13 mouse cellular contexts compared by ENCODE assay signal in genomic region chr19:56378554-56379172, GRCm38 (mm10). TPM values are rescaled to one million over a fixed set of nuclear protein-coding genes. Genes with fewer than 3 reads are reported as not detected.
DNase-seq lines count a peak whose midpoint lies in the region; ATAC-seq and TF ChIP-seq lines count a peak whose summit lies in the region.
"Had no signal": no experiment of that assay in that cellular context is flagged by ENCODE, and none has a peak within 500 bp of the region (broad histone marks: within the 10 kb centered on the region; RNA-seq: fewer than 3 reads in every experiment).

No protein-coding gene starts in this region.

- peaks cover 6% of the 10 kb centered on the region; the same call in 1 of the 2 replicates for H3K9me3 ChIP-seq in heart, embryonic 14.5 days (ENCODE audit: control insufficient read depth, low read length)
- H3K9me3 ChIP-seq in liver, embryonic 16.5 days (replicated peaks; ENCODE audit: control insufficient read depth, low read length) = no peaks in the 10 kb centered on the region
- H3K9me3 ChIP-seq: hindbrain, embryonic 12.5 days; intestine, embryonic 15.5 days had no signal

- no peak overlapping the region for H3K4me3 ChIP-seq in liver, adult 2 months (ENCODE audit: insufficient read depth, low read depth, low read length)
- no peak overlapping the region for H3K4me3 ChIP-seq in heart, adult 2 months
- H3K4me3 ChIP-seq in heart, embryonic 14.5 days (ENCODE audit: control insufficient read depth in 1 of 2, insufficient read depth in 1 of 2, low read depth in 1 of 2, low read length in 2 of 2) = no peak overlapping the region
- no peak overlapping the region for H3K4me3 ChIP-seq in liver, embryonic 16.5 days (ENCODE audit: low read depth, low read length)
- H3K4me3 ChIP-seq: forebrain, embryonic 13.5 days; hindbrain, embryonic 12.5 days; intestine, embryonic 15.5 days had no signal

- peak; percentile 82; the same call in 1 of the 2 replicates for TF ChIP-seq EP300 in heart, adult 2 months (IDR thresholded peaks at IDR 0.05; ENCODE audit: insufficient read depth, low read depth, low read length)

- no peaks in the 10 kb centered on the region for H3K79me2 ChIP-seq in liver, adult 2 months (ENCODE audit: control insufficient read depth, insufficient read depth, low read length)
- H3K79me2 ChIP-seq in heart, adult 2 months (replicated peaks; ENCODE audit: control insufficient read depth, insufficient read depth, low read length) = no peaks in the 10 kb centered on the region

- peak; percentile 87 for ATAC-seq in heart, embryonic 14.5 days (ENCODE audit: insufficient number of reproducible peaks, insufficient read depth, low FRiP score, low read depth)
- peak; percentile 19; the same call in 1 of the 2 replicates for ATAC-seq in liver, embryonic 16.5 days (ENCODE audit: low read depth)
- ATAC-seq: forebrain, embryonic 13.5 days; intestine, embryonic 15.5 days had no signal

- H3K27me3 ChIP-seq in liver, adult 2 months (ENCODE audit: control insufficient read depth, insufficient read depth, low read length) = no peaks in the 10 kb centered on the region
- H3K27me3 ChIP-seq in heart, adult 2 months (ENCODE audit: control insufficient read depth, insufficient read depth, low read length) = no peaks in the 10 kb centered on the region
- no peaks in the 10 kb centered on the region for H3K27me3 ChIP-seq in heart, embryonic 14.5 days (ENCODE audit: control insufficient read depth, insufficient read depth, low read length)
- H3K27me3 ChIP-seq in liver, embryonic 16.5 days (ENCODE audit: control insufficient read depth, insufficient read depth, low read depth, low read length) = no peaks in the 10 kb centered on the region
- H3K27me3 ChIP-seq: forebrain, embryonic 13.5 days; hindbrain, embryonic 12.5 days; intestine, embryonic 15.5 days had no signal

- no peak for TF ChIP-seq POLR2A in liver, adult 2 months (IDR thresholded peaks at IDR 0.05; ENCODE audit: extremely low read depth, insufficient read depth, low read length)
- no peak for TF ChIP-seq POLR2A in heart, adult 2 months (IDR thresholded peaks at IDR 0.05; ENCODE audit: insufficient read depth, low read depth, low read length)

- no peaks in the 10 kb centered on the region; the same call in 1 of the 2 replicates for H3K4me1 ChIP-seq in liver, adult 2 months (ENCODE audit: control insufficient read depth, insufficient read depth, low read length)
- no peaks in the 10 kb centered on the region; the same call in 1 of the 2 replicates for H3K4me1 ChIP-seq in heart, adult 2 months (ENCODE audit: control insufficient read depth, insufficient read depth, low read length)
- peaks cover 9 to 15% of the 10 kb centered on the region in 2 experiments for H3K4me1 ChIP-seq in heart, embryonic 14.5 days (ENCODE audit: control insufficient read depth in 2 of 2, insufficient read depth in 2 of 2, low read length in 2 of 2)
- H3K4me1 ChIP-seq in liver, embryonic 16.5 days (ENCODE audit: control insufficient read depth, low read depth, low read length) = peaks cover 15% of the 10 kb centered on the region
- H3K4me1 ChIP-seq: forebrain, embryonic 13.5 days; hindbrain, embryonic 12.5 days; intestine, embryonic 15.5 days had no signal

- peak; percentile 100 for DNase-seq in liver, adult 2 months (ENCODE audit: extremely low read depth, low read depth, low spot score)
- DNase-seq in liver = no peak
- DNase-seq in heart, adult 2 months = peak; percentile 52 to 81
- DNase-seq in urinary bladder, postnatal 14 days (ENCODE audit: low spot score) = no peak
- DNase-seq in right cerebral cortex, postnatal 25 days = no peak
- DNase-seq: cerebellum, adult 11 months; kidney, postnatal 10 days; midbrain, embryonic 14.5 days had no signal

- H3K4me2 ChIP-seq in heart, embryonic 14.5 days (ENCODE audit: low read length) = peak overlapping the region; percentile 19; the same call in 1 of the 2 replicates
- no peak overlapping the region for H3K4me2 ChIP-seq in liver, embryonic 16.5 days (ENCODE audit: low read depth, low read length)
- H3K4me2 ChIP-seq: forebrain, embryonic 13.5 days; hindbrain, embryonic 12.5 days; intestine, embryonic 15.5 days had no signal

- H3K27ac ChIP-seq in liver, adult 2 months (replicated peaks; ENCODE audit: insufficient read depth, low read depth, low read length) = peak overlapping the region; percentile 5
- peak overlapping the region; percentile 61 for H3K27ac ChIP-seq in heart, adult 2 months
- peak overlapping the region; percentile 93 to 94 for H3K27ac ChIP-seq in heart, embryonic 14.5 days (replicated peaks in 1 of 2; ENCODE audit: control insufficient read depth in 1 of 2, insufficient read depth in 1 of 2, low read depth in 2 of 2, low read length in 2 of 2)
- H3K27ac ChIP-seq in liver, embryonic 16.5 days (ENCODE audit: low read length) = no peak overlapping the region
- H3K27ac ChIP-seq: forebrain, embryonic 13.5 days; hindbrain, embryonic 12.5 days; intestine, embryonic 15.5 days had no signal

- no peak for TF ChIP-seq CTCF in liver, adult 2 months (IDR thresholded peaks at IDR 0.05; ENCODE audit: low read depth, low read length)
- TF ChIP-seq CTCF in heart, adult 2 months (IDR thresholded peaks at IDR 0.05) = no peak

- H3K9ac ChIP-seq in liver, adult 2 months (ENCODE audit: low read depth, low read length) = no peak overlapping the region
- no peak overlapping the region for H3K9ac ChIP-seq in heart, adult 2 months (ENCODE audit: low read depth, low read length)
- H3K9ac ChIP-seq in heart, embryonic 14.5 days (ENCODE audit: low read length) = no peak overlapping the region
- H3K9ac ChIP-seq in liver, embryonic 16.5 days (ENCODE audit: low read depth, low read length) = no peak overlapping the region
- H3K9ac ChIP-seq: forebrain, embryonic 13.5 days; hindbrain, embryonic 12.5 days; intestine, embryonic 15.5 days had no signal

- 11% methylated on average over 13 of the region's 13 CpGs for WGBS in liver, adult 2 months
- WGBS in heart, adult 2 months = 39% methylated on average over 13 of the region's 13 CpGs
- 21% methylated on average over 13 of the region's 13 CpGs for WGBS in heart, embryonic 14.5 days
- 51% methylated on average over 13 of the region's 13 CpGs for WGBS in liver, embryonic 16.5 days (ENCODE audit: insufficient replicate concordance)

- intact Hi-C loops in heart, adult 2 months (cut with DNase I) = no loop called here

- H3K36me3 ChIP-seq in liver, adult 2 months (ENCODE audit: control insufficient read depth, insufficient read depth, low read length) = no peaks in the 10 kb centered on the region
- H3K36me3 ChIP-seq in heart, adult 2 months (ENCODE audit: control insufficient read depth, insufficient read depth, low read length) = peaks cover 3% of the 10 kb centered on the region
- peaks cover 78% of the 10 kb centered on the region for H3K36me3 ChIP-seq in heart, embryonic 14.5 days (ENCODE audit: control insufficient read depth, insufficient read depth, low read length)
- H3K36me3 ChIP-seq in liver, embryonic 16.5 days (ENCODE audit: control insufficient read depth, insufficient read depth) = no peaks in the 10 kb centered on the region
- H3K36me3 ChIP-seq: hindbrain, embryonic 12.5 days; intestine, embryonic 15.5 days had no signal

RNA-seq across cellular contexts. Expression of gene Nrap, which starts 11.2 kb away (rescaled TPM):
- 0.07 and 0.55 TPM in 2 replicates for total RNA-seq in liver, adult 2 months (2014; rRNA removed)
- polyA plus RNA-seq in liver, adult 2 months (2012; rRNA removed) = 0.04 and 0.11 TPM in 2 replicates
- total RNA-seq in heart, adult 2 months (2021) = 100 to 1,000 TPM; 307 to 420 TPM
- polyA plus RNA-seq in heart, adult 2 months (2012; rRNA removed) = 135 and 161 TPM in 2 replicates
- polyA plus RNA-seq in heart, embryonic 14.5 days (2014; fragmentation: Nextera tagmentation; extraction: Ambion mirVana) = 35.6 and 40.3 TPM in 2 replicates
- 0.28 and 0.32 TPM in 2 replicates for polyA plus RNA-seq in liver, embryonic 16.5 days (2015; fragmentation: Nextera tagmentation; extraction: Ambion mirVana)

RNA-seq across cellular contexts. Expression of gene Casp7, which starts 18.3 kb away (rescaled TPM):
- 27.8 and 38.8 TPM in 2 replicates for total RNA-seq in liver, adult 2 months (2014; rRNA removed)
- polyA plus RNA-seq in liver, adult 2 months (2012; rRNA removed) = 15.8 and 19.0 TPM in 2 replicates
- 10 to 100 TPM; 11.7 to 12.5 TPM for total RNA-seq in heart, adult 2 months (2021)
- 9.2 and 12.6 TPM in 2 replicates for polyA plus RNA-seq in heart, adult 2 months (2012; rRNA removed)
- polyA plus RNA-seq in heart, embryonic 14.5 days (2014; fragmentation: Nextera tagmentation; extraction: Ambion mirVana) = 28.6 and 32.3 TPM in 2 replicates
- polyA plus RNA-seq in liver, embryonic 16.5 days (2015; fragmentation: Nextera tagmentation; extraction: Ambion mirVana) = 10.3 and 10.6 TPM in 2 replicates

Comparison
In these comparisons a context has a peak if more than half of its experiments do, and no peak if none do; other contexts are left out.
1. DNase-seq: peak in liver, adult 2 months (single experiment) and heart, adult 2 months (2 of 2); none in liver (single experiment), urinary bladder, postnatal 14 days (single experiment) and right cerebral cortex, postnatal 25 days (single experiment).
2. RNA of gene Nrap, which starts 11.2 kb away (polyA plus RNA-seq): 135 to 161 TPM in heart, adult 2 months and 35.6 to 40.3 TPM in heart, embryonic 14.5 days; 0.28 to 0.32 TPM in liver, embryonic 16.5 days and 0.04 to 0.11 TPM in liver, adult 2 months; every median in the first group is over 10 times any median in the second.